Mouse (Mus musculus): ENCODE measurements at regions not wholly inside any gene's neighbourhood (a gene's known extent, or its start where the extent isn't known, plus 50 kb on each side); places are given as distances from the start of the nearest gene placed in this dataset.

- DNase-seq, result no peak
Measured at GRCm38 (mm10) chr2:50827097-50827496, 321.8 kb downstream of the Rnd3 start.

DNA sequence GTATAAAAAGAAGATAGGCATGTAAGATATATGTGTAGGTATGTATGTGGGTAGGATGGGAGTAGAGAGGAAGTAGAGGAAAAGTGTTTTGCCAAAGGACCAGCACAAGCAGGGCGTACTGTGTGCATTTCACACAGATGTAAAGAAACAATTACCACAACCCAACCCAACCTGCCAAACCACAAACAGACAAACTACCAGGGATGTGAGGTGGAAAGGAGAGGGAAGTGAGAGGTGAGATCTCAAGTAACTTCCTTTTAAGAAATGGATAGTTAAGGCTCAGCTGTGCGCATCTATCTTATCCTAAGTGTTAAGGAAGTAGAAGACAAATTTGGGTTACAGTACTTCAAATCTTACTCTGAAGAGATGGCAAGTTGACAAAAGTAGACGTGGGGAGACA lies 322.4 kb downstream of the Rnd3 start:
- DNase-seq, result no peak

DNA sequence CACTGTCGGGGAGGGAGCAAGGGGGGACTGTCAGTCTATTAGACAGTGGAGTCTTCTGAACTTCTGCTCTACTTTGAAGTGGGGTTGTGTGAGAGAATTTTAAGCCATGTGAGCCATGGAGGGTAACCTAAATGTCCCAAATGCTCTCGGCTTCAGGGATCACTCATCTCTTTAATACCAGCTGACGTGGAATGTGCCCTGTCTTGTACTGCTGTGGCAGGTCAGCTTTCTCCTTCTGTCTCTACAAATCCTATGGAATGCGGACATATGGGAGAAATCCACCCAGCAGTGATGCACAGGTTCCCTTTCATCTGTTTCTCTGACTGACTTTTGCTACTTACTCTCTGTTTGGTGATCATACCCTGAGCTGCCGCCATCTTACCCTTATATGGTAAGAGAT lies 323.3 kb downstream of the Rnd3 start:
- no peak for DNase-seq

DNA sequence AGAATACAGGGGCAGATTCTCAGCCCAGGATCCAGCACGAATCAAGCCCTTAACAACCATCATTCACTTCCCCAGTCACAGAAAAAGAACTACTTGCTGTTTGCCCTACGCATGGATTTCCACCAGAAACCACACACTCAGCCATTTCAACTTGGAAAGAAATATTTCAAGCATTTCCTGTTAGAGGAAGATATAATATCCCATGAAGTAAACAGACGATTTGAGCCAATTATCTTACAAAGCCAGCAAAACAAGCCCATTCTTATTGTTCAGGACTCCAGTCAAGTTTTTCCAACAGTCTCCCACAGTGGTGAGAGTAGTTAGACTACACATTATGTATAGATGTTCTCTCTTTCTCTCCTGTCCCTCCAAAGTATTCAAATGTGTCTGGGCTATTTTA lies 324.1 kb downstream of the Rnd3 start:
- no peak for DNase-seq

GRCm38 (mm10) chr2:50822738-50823137 lies 326.2 kb downstream of the Rnd3 start:
- no peak for DNase-seq

GRCm38 (mm10) chr2:50819305-50819665 lies 329.6 kb downstream of the Rnd3 start:
- DNase-seq, result no peak

GRCm38 (mm10) chr2:50818557-50819304 lies 330.2 kb downstream of the Rnd3 start:
- DNase-seq, result no peak

DNA sequence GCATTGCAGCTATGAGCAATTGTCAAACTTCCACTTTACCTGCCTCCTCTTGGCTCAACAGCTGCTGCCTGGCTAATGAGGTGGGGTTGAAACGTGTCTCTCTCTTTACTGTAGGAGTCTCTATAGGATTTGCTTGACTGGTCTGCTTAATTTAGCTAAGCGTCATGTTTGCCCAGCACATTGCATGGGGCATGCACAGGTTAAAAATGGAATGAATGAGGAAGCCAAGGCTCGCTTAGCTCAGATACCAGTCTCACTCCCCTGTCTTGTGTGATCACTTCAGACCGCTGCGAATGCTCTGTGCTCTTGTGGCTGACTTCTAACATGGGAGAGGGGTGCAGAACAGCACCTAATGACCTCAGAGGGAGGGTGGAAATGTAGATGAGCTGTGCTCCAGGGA lies 332.5 kb downstream of the Rnd3 start:
- no peak for DNase-seq

GRCm38 (mm10) chr2:50815541-50815940 lies 333.4 kb downstream of the Rnd3 start:
- DNase-seq, result no peak

DNA sequence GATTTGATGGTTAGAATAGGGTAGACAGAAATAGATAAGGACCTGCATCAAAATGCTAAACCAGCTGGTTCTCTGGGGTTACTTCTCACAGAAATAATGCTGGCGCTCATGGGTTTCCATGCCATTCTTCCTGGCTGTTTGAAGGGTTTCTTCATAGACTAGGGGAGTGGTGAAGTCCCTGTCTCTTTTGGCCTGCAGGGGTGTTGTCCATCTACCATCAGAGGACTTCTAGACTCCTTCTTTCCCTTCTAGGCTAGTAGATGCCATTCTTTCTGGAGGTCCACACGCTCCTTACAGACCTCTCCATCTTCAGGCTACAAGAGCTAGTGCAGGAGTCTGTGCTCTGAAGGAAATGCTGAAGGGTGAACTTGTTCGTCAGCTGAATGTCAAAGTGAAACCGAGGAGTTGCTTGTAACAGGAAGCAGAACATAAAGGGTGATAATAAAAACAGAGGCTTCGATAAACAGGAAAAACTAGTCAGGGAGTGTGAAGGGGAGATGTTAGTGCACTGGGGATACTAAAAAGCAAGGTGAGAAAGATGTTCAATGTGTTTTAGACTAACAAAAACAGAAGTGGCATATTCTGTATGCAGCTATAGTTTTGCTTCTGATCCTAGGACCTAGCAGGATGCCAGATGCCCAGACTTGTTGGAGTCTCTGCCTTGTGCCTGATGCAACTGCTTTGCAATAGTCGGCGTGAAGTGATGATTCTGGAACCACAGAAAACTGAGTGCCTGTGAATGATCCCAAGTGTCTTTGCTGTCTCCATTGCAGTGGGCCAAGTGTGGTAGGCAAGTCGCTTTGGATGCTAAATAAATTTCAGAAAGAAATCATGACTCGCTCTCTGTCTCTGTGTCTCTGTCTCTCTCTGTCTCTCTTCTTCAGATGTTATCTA lies 335.1 kb downstream of the Rnd3 start:
- DNase-seq, result peak; percentile 32

DNA sequence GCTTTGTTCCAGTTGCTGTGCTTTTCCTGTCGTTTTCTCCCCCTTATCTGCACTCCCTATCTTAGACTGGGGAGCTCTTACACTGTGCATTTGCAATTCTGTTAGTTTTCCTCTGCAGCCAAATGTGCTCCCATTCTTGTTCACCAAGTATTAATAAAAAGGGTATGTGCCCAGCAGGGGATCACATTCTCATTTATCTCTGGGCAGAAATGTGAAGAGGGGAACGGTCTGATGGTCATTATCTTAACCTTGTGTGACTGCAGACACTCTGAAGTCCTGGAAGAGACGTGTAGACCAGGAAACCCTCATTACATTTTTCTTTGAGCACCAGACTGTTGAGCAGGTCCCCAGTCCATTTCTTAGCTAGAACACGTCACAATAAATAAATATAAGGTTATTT lies 336.6 kb downstream of the Rnd3 start:
- DNase-seq, result no peak

GRCm38 (mm10) chr2:50810336-50811066 lies 338.4 kb downstream of the Rnd3 start:
- DNase-seq, result no peak

DNA sequence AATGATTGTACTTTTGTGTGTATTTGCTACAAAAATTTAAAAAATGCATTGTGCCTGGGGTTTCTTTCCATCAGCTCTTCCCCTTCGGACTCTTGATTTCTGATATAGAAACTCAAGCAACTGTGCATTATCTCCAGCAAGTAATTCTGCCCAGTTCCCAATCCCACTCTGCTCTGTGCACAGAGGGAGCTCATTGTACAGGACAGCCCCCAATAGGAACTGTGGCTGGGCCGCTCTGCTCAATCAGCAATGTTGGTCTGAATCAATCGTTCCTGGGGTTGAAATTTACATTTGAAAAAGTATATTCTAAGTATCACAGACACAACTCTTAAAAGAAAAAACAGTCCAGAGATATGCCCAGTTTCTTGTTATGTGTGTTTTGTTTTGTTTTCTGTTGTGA lies 339.1 kb downstream of the Rnd3 start:
- no peak for DNase-seq

GRCm38 (mm10) chr2:50807162-50807960 lies 341.6 kb downstream of the Rnd3 start:
- no peak for DNase-seq

DNA sequence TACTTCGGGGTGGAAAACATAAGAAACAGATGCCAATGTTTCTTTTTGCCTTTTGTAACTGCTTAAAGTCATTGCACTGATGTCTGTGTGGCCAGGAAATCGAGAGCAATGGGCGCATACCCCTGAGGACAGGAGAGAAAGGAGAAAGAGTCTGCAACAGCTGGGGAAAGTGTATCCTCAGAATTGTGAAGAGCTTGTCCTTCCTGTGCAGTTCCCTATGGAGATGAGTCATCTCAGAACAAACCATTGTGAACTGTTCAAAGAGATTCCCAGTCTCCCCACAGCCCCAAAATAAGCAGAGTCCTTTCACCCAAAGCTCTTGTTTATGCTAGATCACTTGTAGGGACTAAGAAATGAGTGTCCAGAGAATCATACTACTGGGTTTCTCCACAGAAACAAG lies 343.3 kb downstream of the Rnd3 start:
- DNase-seq, result no peak

DNA sequence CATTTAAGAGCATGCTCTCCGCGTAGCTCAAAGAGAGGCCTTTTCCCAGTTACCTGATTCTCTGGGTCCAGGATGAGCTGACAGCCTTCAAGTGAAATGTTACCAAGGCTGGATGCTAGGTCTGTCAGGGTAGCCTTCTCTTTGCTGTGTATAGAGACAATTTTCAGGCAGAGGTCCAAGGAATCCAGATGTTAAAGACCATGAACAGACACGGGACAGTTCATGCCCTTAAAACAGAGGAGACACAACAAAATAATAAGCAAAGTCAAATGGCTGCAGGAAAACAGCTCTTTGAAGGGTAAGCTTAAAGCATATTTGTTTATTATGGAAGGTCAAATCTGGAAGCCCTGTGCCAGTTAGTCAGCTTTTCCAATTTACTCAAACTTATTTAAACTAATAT lies 352.8 kb downstream of the Rnd3 start:
- no peak for DNase-seq

- DNase-seq, result peak; percentile 21
Measured at GRCm38 (mm10) chr2:50793616-50794015, 355.3 kb downstream of the Rnd3 start.

- DNase-seq, result no peak
Measured at GRCm38 (mm10) chr2:50793067-50793466, 355.8 kb downstream of the Rnd3 start.

DNA sequence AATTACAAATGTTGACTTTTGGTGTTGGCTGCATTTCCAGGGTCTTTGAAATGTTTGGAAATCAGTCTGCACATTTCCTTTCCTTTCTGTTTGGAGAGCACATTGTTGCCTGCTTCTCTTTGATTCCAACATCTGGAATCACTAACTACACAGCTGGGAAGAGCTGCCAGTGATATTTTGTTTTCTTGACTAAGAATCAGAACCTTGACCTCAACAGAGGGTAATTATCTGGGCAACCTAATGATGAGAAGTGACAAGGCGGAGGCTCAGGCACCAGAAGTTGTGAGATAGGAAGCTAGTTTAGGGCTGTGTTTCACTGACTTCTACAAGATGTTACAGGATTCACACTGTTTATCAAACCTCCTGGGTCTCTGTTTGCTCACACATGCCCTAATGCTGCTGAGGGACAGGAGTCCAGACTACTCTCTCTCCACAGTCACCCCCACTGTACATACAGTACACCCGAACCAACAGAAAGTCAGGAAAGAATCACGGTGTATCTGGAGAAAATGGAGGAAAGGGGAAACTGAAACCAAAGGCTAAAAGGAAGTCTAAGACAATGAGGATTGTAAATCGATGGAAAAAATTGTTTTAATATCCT lies 359.8 kb downstream of the Rnd3 start:
- DNase-seq, result peak; percentile 49

DNA sequence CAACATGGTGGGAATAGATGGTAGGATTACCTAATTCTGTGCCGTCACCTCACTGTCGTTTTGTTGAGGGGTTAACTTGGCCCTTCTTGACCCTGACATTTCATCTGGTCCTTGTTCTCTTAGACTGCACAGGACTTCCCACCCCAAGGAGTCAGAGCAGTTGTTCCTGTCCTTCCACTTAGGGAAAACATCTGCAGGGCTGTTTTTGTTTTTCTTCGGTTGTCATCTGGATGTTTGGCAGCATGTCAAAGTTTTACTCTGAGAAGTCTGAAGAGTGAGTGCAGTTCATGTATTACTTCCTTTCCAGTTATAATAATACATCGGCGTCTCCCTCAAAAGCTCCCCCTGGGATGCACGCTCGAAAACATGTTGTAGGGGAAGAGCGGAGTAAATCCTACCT lies 376.8 kb downstream of the Rnd3 start:
- peak; percentile 22 for DNase-seq

- no peak for DNase-seq
Measured at GRCm38 (mm10) chr2:50759016-50759415, 389.9 kb downstream of the Rnd3 start.

- no peak for DNase-seq
Measured at GRCm38 (mm10) chr2:50757837-50758541, 390.9 kb downstream of the Rnd3 start.
